Mouse (Mus musculus) midbrain, embryonic 16.5 days (tissue): ENCODE results near the gene Malrd1. TPM values are rescaled to one million over a fixed set of nuclear protein-coding genes. Genes with fewer than 3 reads are reported as not detected.

Experiments
- ATAC-seq: fragments of 200-750 bp; cut with Nextera tagmentation; 2 replicates; pipeline ENCODE4 v1.8.0; 2017; ENCODE audit warnings: moderate TSS enrichment
- H3K27ac ChIP-seq: fragments of 300-500 bp; sonication (generic); 2 replicates; pipeline ENCODE4 v1.5.1; 2014; ENCODE audit warnings: mild to moderate bottlenecking, low read length, mixed read lengths
- H3K27me3 ChIP-seq: fragments of 300-500 bp; sonication (generic); 2 replicates; pipeline ENCODE4 v1.6.1; 2014; ENCODE audit warnings: low read depth, low read length, mixed read lengths; ENCODE audit not compliant: control insufficient read depth, insufficient read depth
- H3K36me3 ChIP-seq: fragments of 300-500 bp; sonication (generic); 2 replicates; pipeline ENCODE4 v1.6.1; 2014; ENCODE audit warnings: mild to moderate bottlenecking, low read length, moderate library complexity, mixed read lengths; ENCODE audit not compliant: control insufficient read depth, insufficient read depth
- H3K4me1 ChIP-seq: fragments of 300-500 bp; sonication (generic); 2 replicates; pipeline ENCODE4 v1.6.1; 2014; ENCODE audit warnings: mild to moderate bottlenecking, low read length, mixed read lengths; ENCODE audit not compliant: control insufficient read depth, insufficient read depth
- H3K4me2 ChIP-seq: fragments of 300-500 bp; sonication (generic); 2 replicates; pipeline ENCODE4 v1.6.1; 2014; ENCODE audit warnings: mild to moderate bottlenecking, low read length, mixed read lengths
- H3K4me3 ChIP-seq: fragments of 300-500 bp; sonication (generic); 2 replicates; pipeline ENCODE4 v1.5.1; 2014; ENCODE audit warnings: low read depth, mild to moderate bottlenecking, low read length, moderate library complexity, mixed read lengths
- H3K9ac ChIP-seq: fragments of 300-500 bp; sonication (generic); 2 replicates; pipeline ENCODE4 v1.6.1; 2014; ENCODE audit warnings: low read depth, low read length, mixed read lengths
- H3K9me3 ChIP-seq: fragments of 300-500 bp; sonication (generic); replicated peaks from 2 replicates; pipeline ENCODE4 v1.6.1; 2014; ENCODE audit warnings: mild to moderate bottlenecking, low read length, mixed read lengths; ENCODE audit not compliant: control insufficient read depth, poor library complexity, severe bottlenecking
- WGBS: fragments of 180-500 bp; shearing (Covaris S2); extraction: QIAGEN DNeasy Blood & Tissue Kit; methylation state at CpG from one replicate; pipeline ENCODE4 v1.1.7; 2014; 5-methylcytosine and 5-hydroxymethylcytosine counted together
- polyA plus RNA-seq: library from polyadenylated mRNA; unstranded; fragments of >200 nt; fragmentation: Nextera tagmentation; extraction: Ambion mirVana; gene quantifications from 2 replicates; pipeline ENCODE4 v1.2.1, GENCODE M21; 2015

The Malrd1 gene
- polyA plus RNA-seq, 1 experiment from 2014 or later, result 0.16 TPM

- Histone ChIP-seq H3K27ac (no peak overlapping the region), H3K4me2 (no peak overlapping the region), H3K36me3 (no peaks in the 10 kb centered on the region), H3K4me1 (no peaks in the 10 kb centered on the region), H3K4me3 (no peak overlapping the region), H3K9ac (no peak overlapping the region), H3K27me3 (no peaks in the 10 kb centered on the region), H3K9me3 (no peaks in the 10 kb centered on the region)
- no peak for ATAC-seq
- WGBS, result 88% methylated on average over 3 of the region's 3 CpGs
Measured at GRCm38 (mm10) chr2:16214111-16214510, 687.8 kb downstream of the Malrd1 start.

- Histone ChIP-seq H3K9me3 (no peaks in the 10 kb centered on the region), H3K4me3 (no peak overlapping the region), H3K36me3 (no peaks in the 10 kb centered on the region), H3K4me2 (no peak overlapping the region), H3K27me3 (no peaks in the 10 kb centered on the region), H3K4me1 (no peaks in the 10 kb centered on the region), H3K27ac (no peak overlapping the region), H3K9ac (no peak overlapping the region)
- ATAC-seq, result no peak
- 76% methylated on average over 1 of the region's 1 CpGs for WGBS
Measured at GRCm38 (mm10) chr2:16228187-16228832, 702.0 kb downstream of the Malrd1 start.

GRCm38 (mm10) chr2:16240861-16241260 lies 714.6 kb downstream of the Malrd1 start:
- ATAC-seq, result no peak
- 95% methylated on average over 1 of the region's 1 CpGs for WGBS
- Histone ChIP-seq H3K4me3 (no peak overlapping the region), H3K27me3 (no peaks in the 10 kb centered on the region), H3K4me2 (no peak overlapping the region), H3K9me3 (no peaks in the 10 kb centered on the region), H3K4me1 (no peaks in the 10 kb centered on the region), H3K9ac (no peak overlapping the region), H3K27ac (no peak overlapping the region), H3K36me3 (no peaks in the 10 kb centered on the region)

- H3K4me2 ChIP-seq, result no peak overlapping the region
- H3K36me3 ChIP-seq, result no peaks in the 10 kb centered on the region
- no peaks in the 10 kb centered on the region for H3K9me3 ChIP-seq
- H3K9ac ChIP-seq, result no peak overlapping the region
- ATAC-seq, result no peak
- no peaks in the 10 kb centered on the region for H3K4me1 ChIP-seq
- no peak overlapping the region for H3K27ac ChIP-seq
- no peak overlapping the region for H3K4me3 ChIP-seq
- WGBS, result 86% methylated on average over 2 of the region's 2 CpGs
- H3K27me3 ChIP-seq, result no peaks in the 10 kb centered on the region
Measured at GRCm38 (mm10) chr2:16243097-16243496, 716.8 kb downstream of the Malrd1 start.

- H3K4me3 ChIP-seq, result no peak overlapping the region
- 57% methylated on average over 3 of the region's 3 CpGs for WGBS
- no peak overlapping the region for H3K27ac ChIP-seq
- no peak overlapping the region for H3K4me2 ChIP-seq
- no peaks in the 10 kb centered on the region for H3K4me1 ChIP-seq
- H3K36me3 ChIP-seq, result no peaks in the 10 kb centered on the region
- no peak for ATAC-seq
- H3K27me3 ChIP-seq, result no peaks in the 10 kb centered on the region
- no peak overlapping the region for H3K9ac ChIP-seq
- no peaks in the 10 kb centered on the region for H3K9me3 ChIP-seq
Measured at GRCm38 (mm10) chr2:16248861-16249260, 722.6 kb downstream of the Malrd1 start.

- 86% methylated on average over 1 of the region's 1 CpGs for WGBS
Measured at GRCm38 (mm10) chr2:16252274-16252673, 726.0 kb downstream of the Malrd1 start.

More at GRCm38 (mm10) chr2:16252274-16252673, 726.0 kb downstream of the Malrd1 start:
- H3K4me2 ChIP-seq, result no peak overlapping the region
- H3K4me3 ChIP-seq, result no peak overlapping the region
- no peaks in the 10 kb centered on the region for H3K4me1 ChIP-seq
- H3K27ac ChIP-seq, result no peak overlapping the region
- no peaks in the 10 kb centered on the region for H3K9me3 ChIP-seq
- H3K27me3 ChIP-seq, result no peaks in the 10 kb centered on the region
- H3K36me3 ChIP-seq, result no peaks in the 10 kb centered on the region
- H3K9ac ChIP-seq, result no peak overlapping the region
- no peak for ATAC-seq
